Mouse (Mus musculus): ENCODE results near the gene Olfr918.

DNA sequence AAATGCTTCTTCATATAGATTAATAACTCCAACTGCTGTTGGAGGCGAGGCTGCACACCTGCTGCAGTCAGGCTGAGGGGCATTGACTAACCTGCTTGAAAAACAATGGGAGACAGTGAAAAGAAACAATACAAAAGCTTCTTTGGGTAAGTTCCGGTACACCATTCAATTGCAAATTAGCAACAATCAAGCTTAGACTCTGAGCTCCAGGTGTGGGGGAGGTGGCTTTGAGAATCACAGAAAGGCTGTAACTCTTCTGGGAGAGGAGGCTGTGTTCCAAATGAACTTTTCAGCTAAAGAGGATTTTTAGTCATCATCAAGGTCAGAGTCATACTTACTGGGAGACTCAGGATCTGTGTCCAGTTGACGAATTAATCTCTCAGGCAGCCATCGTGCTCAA is 42.0 kb downstream of the Olfr918 start:
- TF ChIP-seq EP300 (IDR thresholded peaks at IDR 0.05; ENCODE audit: low read depth) (no peak), CTCF (IDR thresholded peaks at IDR 0.05; ENCODE audit: low read depth) (no peak)

Measured in liver, embryonic 14.5 days (tissue).